Mouse (Mus musculus): Measurements from ENCODE around the gene Gm20831. TPM values are rescaled to one million over a fixed set of nuclear protein-coding genes. Genes with fewer than 3 reads are reported as not detected.

Gene Gm20831
- not detected for polyA plus RNA-seq (2015; fragmentation: Illumina TruSeq; extraction: RNeasy Lipid Tissue Mini Kit (QIAGEN cat#74804); ENCODE audit: insufficient read depth, low replicate concordance)

GRCm38 (mm10) chrY:17874441-17874840 is at the start of gene Gm20831, which contains the start of gene Gm20772:
Gene Gm20831, plus strand, starts transcription at chrY:17874741.
Gene Gm20772, plus strand, starts transcription at chrY:17874741.

GRCm38 (mm10) chrY:17846166-17846565 is 28.4 kb upstream of the Gm20831 start, which contains the start of gene Gm21904:
Gene Gm21904, minus strand, starts transcription at chrY:17846266.

GRCm38 (mm10) chrY:17937230-17937629 is 62.7 kb downstream of the Gm20831 start, which contains the start of gene Srsy:
Gene Srsy, minus strand, starts transcription at chrY:17937330.

Other genes starting within 250 kb of the Gm20831 start
- gene Gm21904, start 28.5 kb upstream of the Gm20831 start, polyA plus RNA-seq (2015; fragmentation: Illumina TruSeq; extraction: RNeasy Lipid Tissue Mini Kit (QIAGEN cat#74804); ENCODE audit: insufficient read depth, low replicate concordance) = not detected
- not detected for gene Gm20772, start within 50 bp of the Gm20831 start, polyA plus RNA-seq (2015; fragmentation: Illumina TruSeq; extraction: RNeasy Lipid Tissue Mini Kit (QIAGEN cat#74804); ENCODE audit: insufficient read depth, low replicate concordance)
- gene Srsy, start 62.6 kb downstream of the Gm20831 start, polyA plus RNA-seq (2015; fragmentation: Illumina TruSeq; extraction: RNeasy Lipid Tissue Mini Kit (QIAGEN cat#74804); ENCODE audit: insufficient read depth, low replicate concordance) = not detected
- not detected for gene Gm21764, start 187.1 kb downstream of the Gm20831 start, polyA plus RNA-seq (2015; fragmentation: Illumina TruSeq; extraction: RNeasy Lipid Tissue Mini Kit (QIAGEN cat#74804); ENCODE audit: insufficient read depth, low replicate concordance)
- gene Ssty1, start 214.4 kb downstream of the Gm20831 start, polyA plus RNA-seq (2015; fragmentation: Illumina TruSeq; extraction: RNeasy Lipid Tissue Mini Kit (QIAGEN cat#74804); ENCODE audit: insufficient read depth, low replicate concordance) = not detected